Mouse (Mus musculus) heart, adult 2 months (tissue): ENCODE measurements at regions not wholly inside any gene's neighbourhood (a gene's known extent, or its start where the extent isn't known, plus 50 kb on each side); places are given as distances from the start of the nearest gene placed in this dataset.
A peak's percentile ranks its signal among the peaks of the same experiment; 100 is the strongest.
"Not testable (repeated sequence)": the region's sequence is repeated elsewhere in the genome, so short reads cannot be mapped to it uniquely, and the experiment has no call there.

Experiments
- DNase-seq, 2 experiments: peaks; one replicate each; pipeline ENCODE4 v3.0.0; 2021
- H3K27ac ChIP-seq: fragments of 200-600 bp; 2 replicates; pipeline ENCODE4 v1.8.1; 2022
- H3K27me3 ChIP-seq: fragments of 200-500 bp; 2 replicates; pipeline ENCODE4 v1.6.1; 2012; ENCODE audit warnings: mild to moderate bottlenecking, low read length, inconsistent platforms, mixed read lengths; ENCODE audit not compliant: control insufficient read depth, insufficient read depth
- H3K36me3 ChIP-seq: fragments of 200-500 bp; 2 replicates; pipeline ENCODE4 v1.6.1; 2012; ENCODE audit warnings: low read length, inconsistent platforms; ENCODE audit not compliant: control insufficient read depth, insufficient read depth
- H3K4me1 ChIP-seq: fragments of 200-500 bp; 2 replicates; pipeline ENCODE4 v1.6.1; 2011; ENCODE audit warnings: low read length; ENCODE audit not compliant: control insufficient read depth, insufficient read depth
- H3K4me3 ChIP-seq: fragments of 200-600 bp; 2 replicates; pipeline ENCODE4 v1.8.1; 2022
- H3K79me2 ChIP-seq: fragments of 200-500 bp; replicated peaks from 2 replicates; pipeline ENCODE4 v1.6.1; 2012; ENCODE audit warnings: mild to moderate bottlenecking, inconsistent platforms, low read length, moderate library complexity, mixed read lengths; ENCODE audit not compliant: control insufficient read depth, insufficient read depth
- H3K9ac ChIP-seq: fragments of 200-500 bp; 2 replicates; pipeline ENCODE4 v1.6.1; 2012; ENCODE audit warnings: low read depth, mild to moderate bottlenecking, control low read depth, inconsistent platforms, low read length, mixed read lengths
- CTCF ChIP-seq: fragments of 200-600 bp; IDR thresholded peaks from 2 replicates; pipeline ENCODE4 v1.8.1; 2022; ENCODE audit warnings: antibody characterized with exemption, mild to moderate bottlenecking, moderate library complexity
- EP300 ChIP-seq: fragments of 200-500 bp; IDR thresholded peaks from 2 replicates; pipeline ENCODE4 v1.6.1; 2011; ENCODE audit warnings: low read depth, low read length, control low read depth; ENCODE audit not compliant: insufficient read depth
- POLR2A ChIP-seq: fragments of 200-500 bp; IDR thresholded peaks from 2 replicates; pipeline ENCODE4 v1.6.1; 2011; ENCODE audit warnings: mild to moderate bottlenecking, low read depth, low read length, control low read depth; ENCODE audit not compliant: insufficient read depth
- WGBS: fragments of 180-500 bp; shearing (Covaris S2); methylation state at CpG from one replicate; pipeline ENCODE4 v1.1.7; 2018; 5-methylcytosine and 5-hydroxymethylcytosine counted together
- intact Hi-C: fragments of 180-260 bp; cut with DNase I; formaldehyde crosslinking; loops from one replicate; pipeline ENCODE4 v1.15.1; 2025

DNA sequence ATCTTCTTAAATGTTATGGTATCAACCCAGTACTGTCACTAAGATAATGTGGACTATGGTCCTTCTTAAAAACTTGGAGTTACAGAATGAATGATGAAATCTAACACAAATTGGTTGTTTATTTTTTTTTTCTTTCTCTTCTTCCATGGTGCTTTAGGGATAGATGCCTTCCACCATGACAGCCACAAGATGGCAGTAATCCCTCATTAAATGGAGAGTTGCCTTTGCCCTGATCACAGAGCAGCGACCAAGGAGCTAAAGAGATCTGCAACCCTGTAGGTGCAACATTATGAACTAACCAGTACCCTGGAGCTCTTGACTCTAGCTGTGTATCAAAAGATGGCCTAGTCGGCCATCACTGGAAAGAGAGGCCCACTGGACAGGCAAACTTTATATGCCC, 453.0 kb upstream of the Fam241a start:
- not testable (repeated sequence) for H3K36me3 ChIP-seq, H3K79me2 ChIP-seq, H3K27ac ChIP-seq, H3K9ac ChIP-seq, DNase-seq, H3K27me3 ChIP-seq, H3K4me3 ChIP-seq, H3K4me1 ChIP-seq
- TF ChIP-seq CTCF, result peak; percentile 70
- intact Hi-C loops, result loop anchor here (1.0 kb wide), 1 partner anchor 855 kb away; no protein-coding TSS in a partner anchor
- WGBS, result 7% methylated on average over 2 of the region's 2 CpGs

DNA sequence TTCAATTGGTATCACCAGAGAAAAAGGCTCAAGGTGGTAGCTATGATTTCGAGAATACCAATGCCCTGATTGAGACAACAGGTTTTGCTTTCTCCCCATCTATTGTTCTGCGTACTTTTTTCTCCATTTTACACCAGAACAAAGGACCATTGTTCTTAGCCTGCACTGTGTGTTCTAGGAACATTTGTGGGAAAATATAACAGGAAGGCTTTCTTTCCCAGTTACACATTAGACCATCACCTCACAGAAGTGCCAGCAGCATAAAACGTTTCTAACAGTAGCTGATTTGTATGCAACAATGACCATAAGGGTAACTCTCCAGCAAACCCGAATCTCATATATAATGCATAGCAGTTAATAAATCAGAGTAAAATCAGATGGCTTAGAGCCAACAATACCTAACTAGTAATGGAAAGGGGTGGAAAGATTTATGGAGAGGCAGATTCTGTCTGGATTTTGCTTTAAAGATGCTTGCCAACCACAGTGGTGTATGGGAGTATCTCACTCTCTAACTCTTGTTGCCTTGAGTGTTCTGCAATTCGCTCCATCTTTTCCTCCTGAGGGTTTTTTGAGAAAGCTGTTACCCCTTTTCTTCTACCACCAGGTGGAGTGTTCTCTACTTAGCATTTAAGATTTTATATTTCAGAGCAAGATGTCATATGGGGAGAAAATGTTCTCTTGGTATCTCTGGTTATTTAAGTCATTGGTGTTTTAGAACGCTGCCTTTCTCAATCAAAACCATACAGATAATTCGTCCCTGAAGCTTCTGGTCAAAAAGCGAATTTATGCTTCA, 451.9 kb upstream of the Fam241a start:
- Histone ChIP-seq H3K27ac (no peak overlapping the region), H3K36me3 (no peaks in the 10 kb centered on the region), H3K9ac (no peak overlapping the region), H3K27me3 (no peaks in the 10 kb centered on the region), H3K4me1 (no peaks in the 10 kb centered on the region), H3K4me3 (no peak overlapping the region), H3K79me2 (no peaks in the 10 kb centered on the region)
- no peak for DNase-seq
- WGBS, result 57% methylated on average over 8 of the region's 8 CpGs
- no peak for TF ChIP-seq EP300
- TF ChIP-seq POLR2A, result no peak
- TF ChIP-seq CTCF, result no peak
- intact Hi-C loops, result no loop called here

DNA sequence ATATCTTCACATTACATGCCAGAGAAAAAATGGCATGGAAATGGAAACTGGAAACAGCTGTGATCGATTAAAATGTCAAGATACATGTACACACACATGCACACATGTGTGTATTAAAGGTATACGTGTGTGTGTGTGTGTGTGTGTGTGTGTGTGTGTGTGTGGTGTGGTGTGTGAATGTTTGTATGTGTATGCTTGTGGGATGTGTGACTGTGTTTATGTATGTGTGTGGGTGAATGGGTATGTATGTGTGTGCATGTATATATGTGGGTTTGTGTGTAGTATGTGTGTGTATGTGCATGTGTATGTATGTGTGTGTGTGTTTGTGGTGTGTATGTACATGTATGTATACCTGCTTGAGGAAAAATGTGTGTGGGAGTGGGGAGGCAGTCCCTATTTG, 441.4 kb upstream of the Fam241a start:
- no peak for DNase-seq
- Histone ChIP-seq H3K9ac (no peak overlapping the region), H3K27ac (no peak overlapping the region), H3K36me3 (no peaks in the 10 kb centered on the region), H3K27me3 (no peaks in the 10 kb centered on the region), H3K79me2 (no peaks in the 10 kb centered on the region), H3K4me3 (no peak overlapping the region), H3K4me1 (no peaks in the 10 kb centered on the region)
- WGBS, result 59% methylated on average over 2 of the region's 2 CpGs
- intact Hi-C loops, result loop anchor here (2.0 to 10.0 kb wide), 2 partner anchors 153 to 335 kb away; no protein-coding TSS in a partner anchor
- TF ChIP-seq POLR2A (no peak), EP300 (no peak), CTCF (no peak)

DNA sequence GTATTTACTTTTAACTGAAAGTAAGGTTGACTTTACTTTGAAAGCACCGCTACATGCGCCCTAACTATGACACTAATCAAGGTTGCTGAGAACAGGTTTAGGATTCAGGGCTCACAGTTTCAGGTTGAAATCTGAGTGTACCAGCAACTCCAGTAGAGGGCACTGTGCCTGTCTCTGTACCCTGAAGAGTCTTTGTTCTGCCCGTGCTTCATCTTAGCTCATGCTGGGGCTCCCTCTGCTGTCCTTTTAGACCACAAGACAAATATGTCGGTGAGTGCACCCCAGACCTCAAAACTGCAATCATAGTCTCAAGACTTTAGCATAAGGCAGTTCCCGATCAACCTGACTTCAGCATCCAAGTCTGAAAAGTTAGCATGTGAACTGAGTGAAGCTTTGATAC, 440.9 kb upstream of the Fam241a start:
- no peak overlapping the region for H3K9ac ChIP-seq
- no peak overlapping the region for H3K4me3 ChIP-seq
- no peak overlapping the region for H3K27ac ChIP-seq
- no peaks in the 10 kb centered on the region for H3K79me2 ChIP-seq
- WGBS, result 20% methylated on average over 5 of the region's 5 CpGs
- no peaks in the 10 kb centered on the region for H3K36me3 ChIP-seq
- TF ChIP-seq POLR2A (no peak), EP300 (0 out of 2 replicates have a peak, but pooled peaks have one; percentile 35), CTCF (peak; percentile 79)
- peak; percentile 20 to 29 for DNase-seq
- intact Hi-C loops, result loop anchor here (2.0 to 10.0 kb wide), 2 partner anchors 152 to 334 kb away; no protein-coding TSS in a partner anchor
- no peaks in the 10 kb centered on the region for H3K27me3 ChIP-seq
- no peaks in the 10 kb centered on the region for H3K4me1 ChIP-seq

DNA sequence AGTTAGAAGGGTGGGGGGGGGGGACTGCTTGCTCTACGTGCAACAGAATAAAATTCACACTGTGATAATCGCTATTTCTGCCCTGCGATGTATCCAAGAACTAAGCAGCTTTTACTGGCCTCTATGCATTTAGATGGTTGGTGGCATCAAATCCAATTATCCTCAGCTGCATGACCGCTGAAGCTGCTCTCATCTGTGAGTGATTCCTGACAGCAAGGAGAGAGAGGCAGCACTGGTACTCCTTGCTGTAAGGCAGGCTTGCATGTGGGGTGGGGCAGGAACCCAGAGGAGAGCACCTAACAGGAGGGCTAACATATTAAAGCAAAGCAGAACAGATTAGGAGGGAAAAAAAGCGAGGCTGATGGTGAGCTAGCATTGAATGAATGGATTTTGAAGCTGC, 431.6 kb upstream of the Fam241a start:
- Histone ChIP-seq H3K9ac (no peak overlapping the region), H3K4me1 (no peaks in the 10 kb centered on the region), H3K27me3 (no peaks in the 10 kb centered on the region), H3K27ac (no peak overlapping the region), H3K79me2 (no peaks in the 10 kb centered on the region), H3K36me3 (no peaks in the 10 kb centered on the region), H3K4me3 (no peak overlapping the region)
- intact Hi-C loops, result no loop called here
- TF ChIP-seq POLR2A, result no peak
- no peak for TF ChIP-seq CTCF
- TF ChIP-seq EP300, result no peak
- 70% methylated on average over 5 of the region's 5 CpGs for WGBS
- DNase-seq, result no peak

DNA sequence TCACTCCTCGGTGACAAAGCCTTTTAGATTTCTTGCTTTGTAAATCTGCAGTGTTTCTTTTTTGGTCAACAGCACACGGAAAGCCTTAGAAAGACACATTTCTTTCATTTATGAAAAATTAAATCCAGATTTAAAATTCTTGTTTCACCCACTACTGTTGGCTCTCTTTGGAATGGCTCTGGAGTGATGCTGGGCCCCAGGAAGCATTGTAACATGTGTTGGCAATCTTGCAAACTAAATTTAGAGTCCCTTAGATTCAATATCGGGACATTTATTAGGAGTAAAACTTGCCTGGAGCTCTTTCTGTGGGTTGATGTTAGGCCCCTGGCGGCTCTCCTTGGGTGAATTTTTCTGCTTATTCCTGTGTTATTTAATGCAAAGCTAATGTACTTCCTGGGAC, 405.2 kb upstream of the Fam241a start:
- Histone ChIP-seq H3K36me3 (no peaks in the 10 kb centered on the region), H3K79me2 (no peaks in the 10 kb centered on the region), H3K4me3 (no peak overlapping the region), H3K27me3 (no peaks in the 10 kb centered on the region), H3K4me1 (no peaks in the 10 kb centered on the region), H3K9ac (no peak overlapping the region), H3K27ac (no peak overlapping the region)
- TF ChIP-seq POLR2A, result no peak
- TF ChIP-seq CTCF, result no peak
- no peak for TF ChIP-seq EP300
- intact Hi-C loops, result no loop called here
- DNase-seq, result no peak
- 78% methylated on average over 4 of the region's 4 CpGs for WGBS
